Mouse (Mus musculus): ENCODE data around the gene Gpr88. TPM values are rescaled to one million over a fixed set of nuclear protein-coding genes. Genes with fewer than 3 reads are reported as not detected.

Gene Gpr88
- total and polyA plus RNA-seq, 3 experiments, result not detected

DNA sequence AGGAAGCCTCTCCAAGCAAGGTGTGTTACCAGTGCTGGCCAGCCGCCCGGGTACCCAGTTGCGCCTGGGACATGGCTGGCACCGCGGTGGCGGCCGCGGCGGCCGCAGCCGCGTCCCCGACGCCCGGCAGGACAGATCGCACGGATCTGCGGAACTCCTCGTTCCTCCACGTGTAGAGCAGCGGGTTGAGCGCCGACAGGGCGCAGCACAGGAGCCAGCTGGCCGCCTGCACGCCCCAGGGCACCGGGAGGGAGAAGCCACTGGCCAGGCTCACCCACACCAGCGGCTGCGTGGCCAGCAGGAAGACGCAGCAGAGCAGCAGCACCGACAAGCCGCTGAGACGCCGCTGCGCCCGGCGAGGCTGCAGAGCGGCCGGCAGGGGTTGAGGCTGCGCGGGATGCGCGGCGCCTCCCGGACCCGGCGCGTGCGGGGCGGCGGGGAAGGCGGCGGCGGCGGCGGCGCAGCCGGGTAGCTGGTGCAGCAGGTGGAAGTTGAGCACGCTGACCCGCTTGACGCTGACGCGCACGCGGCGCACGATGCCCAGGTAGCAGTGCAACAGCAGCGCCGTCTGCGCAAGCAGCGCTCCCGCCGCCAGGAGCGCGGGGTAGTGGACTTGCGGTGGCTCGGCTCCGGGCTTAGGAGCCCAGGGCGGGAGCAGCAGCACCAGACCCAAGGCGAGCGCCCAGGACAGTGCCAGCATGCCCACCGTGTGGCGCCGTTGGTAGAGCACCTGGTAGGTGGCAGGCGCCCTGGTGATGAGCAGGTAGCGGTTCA lies 1.6 kb downstream of the Gpr88 start:
- Histone ChIP-seq H3K4me3 (replicated peaks in 1 of 3; ENCODE audit: low read depth in 2 of 3, low read length in 2 of 3, poor library complexity in 1 of 3) (no peak overlapping the region), H3K36me3 (replicated peaks in 1 of 2; ENCODE audit: control insufficient read depth in 1 of 2, insufficient read depth in 1 of 2, low read length in 1 of 2) (no peaks in the 10 kb centered on the region)
- no peak for DNase-seq (ENCODE audit: extremely low read depth)

DNA sequence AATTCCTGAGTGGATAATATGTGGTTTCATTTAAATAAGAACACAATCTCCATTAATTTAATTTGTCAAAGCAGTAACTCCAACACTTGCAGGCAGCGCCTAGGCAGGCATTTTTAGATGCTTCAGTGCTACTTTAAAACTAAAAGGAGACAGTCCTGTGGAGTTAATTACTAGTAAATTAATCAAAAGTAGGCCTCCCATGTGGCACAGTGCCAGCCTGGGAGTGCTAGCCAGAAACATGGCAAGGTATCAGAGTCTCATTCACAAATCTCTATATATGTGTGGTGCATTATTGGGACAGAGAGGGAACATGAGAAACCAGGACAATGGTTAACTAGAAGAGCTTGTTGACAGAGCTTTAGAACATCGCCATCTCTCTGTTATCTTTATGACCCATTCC lies 4.3 kb downstream of the Gpr88 start:
- Histone ChIP-seq H3K4me1 (ENCODE audit: control insufficient read depth in 1 of 2, insufficient read depth in 2 of 2) (no peaks in the 10 kb centered on the region), H3K27ac (ENCODE audit: insufficient read depth, low read depth) (no peak overlapping the region), H3K9ac (ENCODE audit: insufficient read depth, low read depth) (no peak overlapping the region), H3K4me2 (ENCODE audit: insufficient read depth, low read depth, poor library complexity, severe bottlenecking) (no peak overlapping the region), H3K79me2 (replicated peaks; ENCODE audit: control insufficient read depth, extremely low read depth, insufficient read depth, poor library complexity, severe bottlenecking) (no peaks in the 10 kb centered on the region), H3K4me3 (replicated peaks in 1 of 3; ENCODE audit: low read depth in 2 of 3, low read length in 2 of 3, poor library complexity in 1 of 3) (no peak overlapping the region), H3K36me3 (replicated peaks in 1 of 2; ENCODE audit: control insufficient read depth in 1 of 2, insufficient read depth in 1 of 2, low read length in 1 of 2) (no peaks in the 10 kb centered on the region), H3K9me3 (replicated peaks; ENCODE audit: low read length) (peaks cover 7% of the 10 kb centered on the region), H3K27me3 (replicated peaks) (no peaks in the 10 kb centered on the region)
- no peak for DNase-seq (ENCODE audit: extremely low read depth)
- TF ChIP-seq ZMIZ1 (IDR thresholded peaks at IDR 0.05; ENCODE audit: low read depth, low read length) (no peak), RCOR1 (conservative IDR thresholded peaks at IDR 0.05; ENCODE audit: low read depth, low read length) (no peak), JUND (conservative IDR thresholded peaks at IDR 0.05; ENCODE audit: low read depth, low read length) (no peak), EP300 (IDR thresholded peaks at IDR 0.05; ENCODE audit: low read length) (no peak), KAT2A (IDR thresholded peaks at IDR 0.05; ENCODE audit: insufficient replicate concordance, low read length) (no peak), USF1 (IDR thresholded peaks at IDR 0.05; ENCODE audit: low read depth, low read length) (no peak), MAZ (IDR thresholded peaks at IDR 0.05; ENCODE audit: low read depth, low read length) (no peak)
- in situ Hi-C loops (cut with MboI; ENCODE audit: low pct_ligation_motif_present, low pct_unique_long_range_greater_than_20kb, low sequenced_read_pairs), result no loop called here
- dilution Hi-C loops (cut with MboI; ENCODE audit: extremely low pct_ligation_motif_present, extremely low pct_unique_long_range_greater_than_20kb, low sequenced_read_pairs), result no loop called here

More for the DNA sequence above, 1.6 kb downstream of the Gpr88 start:
- H3K4me1 ChIP-seq (ENCODE audit: control insufficient read depth in 1 of 2, insufficient read depth in 2 of 2), result peaks cover 4 to 10% of the 10 kb centered on the region in 2 experiments
- H3K4me2 ChIP-seq (ENCODE audit: insufficient read depth, low read depth, poor library complexity, severe bottlenecking), result no peak overlapping the region
- TF ChIP-seq SMC3 (IDR thresholded peaks at IDR 0.05; ENCODE audit: low read depth, low read length) (no peak), USF1 (IDR thresholded peaks at IDR 0.05; ENCODE audit: low read depth, low read length) (no peak), GABPA (IDR thresholded peaks at IDR 0.05; ENCODE audit: insufficient replicate concordance, low read depth, low read length) (no peak), NELFE (IDR thresholded peaks at IDR 0.05; ENCODE audit: low read depth, low read length) (no peak), KAT2A (IDR thresholded peaks at IDR 0.05; ENCODE audit: insufficient replicate concordance, low read length) (no peak), NRF1 (IDR thresholded peaks at IDR 0.05; ENCODE audit: low read depth, low read length) (no peak), MYC (IDR thresholded peaks at IDR 0.05; ENCODE audit: low read depth, low read length) (no peak), BHLHE40 (IDR thresholded peaks at IDR 0.05; ENCODE audit: low read depth, low read length) (no peak), MAX (IDR thresholded peaks at IDR 0.05; ENCODE audit: low read length) (no peak), ZC3H11A (IDR thresholded peaks at IDR 0.05; ENCODE audit: low read depth, low read length) (no peak), CTCF (conservative IDR thresholded peaks at IDR 0.05 in 1 of 2, IDR thresholded peaks at IDR 0.05 in 1 of 2; ENCODE audit: low read depth in 2 of 2, low read length in 2 of 2) (no peak)
- H3K9me3 ChIP-seq (replicated peaks; ENCODE audit: low read length), result peaks cover 7% of the 10 kb centered on the region
- H3K27me3 ChIP-seq (replicated peaks), result no peaks in the 10 kb centered on the region
- no peaks in the 10 kb centered on the region for H3K79me2 ChIP-seq (replicated peaks; ENCODE audit: control insufficient read depth, extremely low read depth, insufficient read depth, poor library complexity, severe bottlenecking)
- H3K27ac ChIP-seq (ENCODE audit: insufficient read depth, low read depth), result no peak overlapping the region
- in situ Hi-C loops (cut with MboI; ENCODE audit: low pct_ligation_motif_present, low pct_unique_long_range_greater_than_20kb, low sequenced_read_pairs) (no loop called here), dilution Hi-C loops (cut with MboI; ENCODE audit: extremely low pct_ligation_motif_present, extremely low pct_unique_long_range_greater_than_20kb, low sequenced_read_pairs) (no loop called here)
- no peak overlapping the region for H3K9ac ChIP-seq (ENCODE audit: insufficient read depth, low read depth)
